Mouse (Mus musculus) spleen, adult 2 months (tissue): ENCODE results near the gene Fam83e.

Experiments used
- CTCF ChIP-seq: fragments of 200-500 bp; IDR thresholded peaks from 2 replicates; pipeline ENCODE4 v1.5.1; 2011; ENCODE audit warnings: mild to moderate bottlenecking, inconsistent platforms; ENCODE audit not compliant: insufficient read depth, insufficient read length, insufficient replicate concordance; ENCODE audit errors: extremely low read depth
- POLR2A ChIP-seq: fragments of 200-500 bp; IDR thresholded peaks from 2 replicates; pipeline ENCODE4 v1.6.1; 2011; ENCODE audit warnings: low read depth, low read length, inconsistent platforms

DNA sequence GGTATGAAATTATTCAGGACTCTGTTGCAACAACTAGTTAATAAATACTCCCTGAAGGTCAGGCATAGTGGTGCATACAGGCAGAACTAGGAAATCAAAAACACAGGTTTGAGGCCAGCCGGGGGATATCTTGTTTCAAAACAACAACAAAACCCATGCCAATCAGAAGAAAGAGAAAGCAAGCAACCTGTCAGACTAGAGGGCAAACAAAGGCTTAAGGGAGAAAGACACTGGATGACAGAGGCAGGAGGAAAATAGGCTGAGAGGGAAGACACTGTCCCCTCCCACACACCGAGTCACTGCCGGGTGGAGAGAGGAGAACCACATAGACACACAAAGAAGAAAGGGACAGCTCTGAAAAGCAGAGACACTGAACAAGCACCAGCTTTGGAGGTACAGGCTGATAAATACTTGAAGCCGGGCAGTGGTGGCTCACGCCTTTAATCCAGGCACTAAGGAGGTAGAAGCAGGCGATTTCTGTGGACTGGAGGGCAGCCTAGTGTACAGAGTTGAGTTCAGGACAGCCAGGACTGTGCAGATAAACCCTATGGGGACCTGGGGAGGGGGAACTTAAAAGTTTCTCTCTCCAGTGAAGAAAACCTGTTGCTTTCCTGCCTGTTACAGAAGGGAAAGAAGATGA lies 7.0 kb upstream of the Fam83e start:
- no peak for TF ChIP-seq CTCF
- TF ChIP-seq POLR2A, result no peak
